Mouse (Mus musculus): Measurements from ENCODE around the gene Rims1. TPM values are rescaled to one million over a fixed set of nuclear protein-coding genes. Genes with fewer than 3 reads are reported as not detected.

Gene Rims1
- total RNA-seq (2021): 100 to 1,000 TPM; 394 to 401 TPM
- long read RNA-seq, experiment 1, partial matches to known transcripts: 28 of 123 reads
- long read RNA-seq, experiment 1, other reads (novel, unspliced or antisense): 95 of 123 reads
- long read RNA-seq, experiment 2, partial matches to known transcripts: 27 of 141 reads
- long read RNA-seq, experiment 2, other reads (novel, unspliced or antisense): 114 of 141 reads

- intact Hi-C loops (cut with DNase I): loop anchor here (2.0 to 10.0 kb wide), 5 partner anchors 135 to 449 kb away; no protein-coding TSS in a partner anchor
- peak; percentile 71 to 74 for DNase-seq (ENCODE audit: extremely low spot score in 1 of 2, low spot score in 2 of 2)
- TF ChIP-seq CTCF (IDR thresholded peaks at IDR 0.05): no peak
- peak within 1 kb of the TSS; percentile 87 for H3K4me3 ChIP-seq
- H3K27ac ChIP-seq: peak within 1 kb of the TSS; percentile 97
Measured at GRCm38 (mm10) chr1:22805726-22806625, at the start of gene Rims1. Gene Rims1 (minus strand): TSS chr1:22805994.

DNA sequence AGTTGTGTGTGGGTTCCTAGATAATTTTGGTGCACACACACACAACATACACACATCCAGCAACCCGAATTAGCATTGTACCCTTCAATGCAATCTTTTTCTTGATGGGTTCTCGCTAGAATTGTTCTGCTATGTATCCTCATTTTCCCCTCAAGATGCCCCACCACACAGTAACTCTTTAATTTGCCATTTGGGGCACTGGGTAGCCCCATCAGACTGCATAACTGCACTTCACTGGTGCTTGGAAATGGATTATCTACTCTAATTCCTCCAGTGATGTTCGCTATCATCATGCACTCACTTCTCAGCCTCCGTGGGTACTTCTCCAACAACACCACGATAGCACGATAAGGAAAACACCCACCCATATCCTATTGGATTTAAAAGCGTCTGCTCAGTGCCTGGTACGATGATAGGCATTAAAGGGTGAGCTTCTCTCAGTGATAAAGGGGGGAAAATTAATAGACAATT, 867 bp upstream of the Rims1 start:
- intact Hi-C loops (cut with DNase I): loop anchor here (2.0 to 10.0 kb wide), 5 partner anchors 134 to 448 kb away; no protein-coding TSS in a partner anchor
- peak in 1 of 2 experiments; percentile 24 for DNase-seq (ENCODE audit: extremely low spot score in 1 of 2, low spot score in 2 of 2)

GRCm38 (mm10) chr1:22805025-22805725, 619 bp downstream of the Rims1 start:
- intact Hi-C loops (cut with DNase I): loop anchor here (5.0 to 10.0 kb wide), 4 partner anchors 257 to 450 kb away; no protein-coding TSS in a partner anchor
- DNase-seq (ENCODE audit: extremely low spot score in 1 of 2, low spot score in 2 of 2): peak; percentile 28 to 32
- H3K4me3 ChIP-seq: peak overlapping the region; percentile 87
- TF ChIP-seq CTCF (IDR thresholded peaks at IDR 0.05): no peak
- H3K27ac ChIP-seq: peak overlapping the region; percentile 97

More for the DNA sequence above, 867 bp upstream of the Rims1 start:
- Histone ChIP-seq H3K4me3 (peak overlapping the region; percentile 87), H3K27ac (peak overlapping the region; percentile 97)
- no peak for TF ChIP-seq CTCF (IDR thresholded peaks at IDR 0.05)

DNA sequence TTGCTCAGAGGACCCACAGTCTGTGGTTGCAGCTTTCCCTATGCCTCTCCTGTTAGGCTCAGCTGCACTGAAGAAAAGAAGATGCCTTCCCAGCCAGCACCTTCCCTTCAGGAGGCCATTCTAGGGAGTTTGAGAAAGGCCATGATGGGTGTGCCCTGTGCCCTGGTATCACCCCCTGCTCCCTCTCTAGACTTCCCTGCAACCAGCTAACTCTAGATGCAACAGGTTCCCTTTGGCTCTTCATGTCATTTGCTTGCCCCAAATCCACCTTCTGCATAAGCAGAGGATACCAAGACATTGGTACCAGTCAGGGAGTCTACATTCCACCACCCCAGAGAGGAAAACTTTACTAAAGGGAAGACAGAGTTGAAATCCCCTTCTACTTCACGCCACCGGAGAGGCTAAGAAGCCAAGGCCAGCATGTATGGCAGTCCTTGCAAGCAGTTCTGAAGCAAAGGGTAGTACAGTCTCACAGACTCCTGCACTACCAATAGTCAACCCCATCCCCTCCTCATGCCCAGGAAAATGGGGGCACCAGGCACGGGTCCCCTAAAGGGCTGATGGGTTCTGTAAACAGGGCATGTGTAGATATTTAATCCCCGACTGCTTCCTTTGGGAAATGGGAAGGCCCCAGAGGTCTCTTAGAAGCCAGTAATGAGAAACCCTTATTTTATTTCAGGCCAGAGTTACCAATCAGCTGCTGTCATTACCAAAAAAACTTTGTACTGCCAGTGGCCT, 1.5 kb downstream of the Rims1 start:
- intact Hi-C loops (cut with DNase I): loop anchor here (5.0 to 10.0 kb wide), 3 partner anchors 77 to 450 kb away; no protein-coding TSS in a partner anchor
- peak overlapping the region; percentile 97 for H3K27ac ChIP-seq
- DNase-seq (ENCODE audit: extremely low spot score in 1 of 2, low spot score in 2 of 2): peak in 1 of 2 experiments; percentile 18
- H3K4me3 ChIP-seq: peak overlapping the region; percentile 87
- no peak for TF ChIP-seq CTCF (IDR thresholded peaks at IDR 0.05)

GRCm38 (mm10) chr1:22803471-22803870, 2.3 kb downstream of the Rims1 start:
- no peak for DNase-seq (ENCODE audit: extremely low spot score in 1 of 2, low spot score in 2 of 2)
- intact Hi-C loops (cut with DNase I): loop anchor here (5.0 to 10.0 kb wide), 3 partner anchors 76 to 451 kb away; no protein-coding TSS in a partner anchor
- H3K27ac ChIP-seq: peak overlapping the region; percentile 97; the same call in 1 of the 2 replicates
- TF ChIP-seq CTCF (IDR thresholded peaks at IDR 0.05): no peak
- peak overlapping the region; percentile 87 for H3K4me3 ChIP-seq

DNA sequence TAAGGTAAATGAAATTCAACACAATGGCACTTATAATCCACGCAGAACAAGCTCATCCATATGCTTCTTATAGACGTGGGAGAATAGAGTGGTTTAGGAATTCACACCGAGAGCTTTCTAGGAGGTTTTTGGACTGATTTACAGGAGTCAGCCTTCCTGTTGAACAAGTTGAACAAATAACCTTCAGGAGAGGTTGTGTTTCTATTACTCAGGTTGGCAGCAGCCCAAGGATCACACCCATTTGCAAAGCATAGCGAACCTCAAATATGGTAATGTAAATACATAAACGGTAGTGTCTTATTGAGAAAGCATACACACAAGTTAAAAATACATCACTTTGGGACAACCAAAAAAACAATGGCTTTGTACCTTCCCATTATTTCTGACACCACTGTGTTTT, 5.5 kb downstream of the Rims1 start:
- TF ChIP-seq CTCF (IDR thresholded peaks at IDR 0.05): no peak
- intact Hi-C loops (cut with DNase I): loop anchor here (2.0 to 10.0 kb wide), 4 partner anchors 73 to 455 kb away; no protein-coding TSS in a partner anchor
- no peak for DNase-seq (ENCODE audit: extremely low spot score in 1 of 2, low spot score in 2 of 2)
- H3K27ac ChIP-seq: no peak overlapping the region
- no peak overlapping the region for H3K4me3 ChIP-seq

GRCm38 (mm10) chr1:22797091-22797490, 8.7 kb downstream of the Rims1 start:
- DNase-seq (ENCODE audit: extremely low spot score in 1 of 2, low spot score in 2 of 2): no peak
- Histone ChIP-seq H3K27ac (no peak overlapping the region), H3K4me3 (no peak overlapping the region)
- intact Hi-C loops (cut with DNase I): no loop called here
- TF ChIP-seq CTCF (IDR thresholded peaks at IDR 0.05): no peak

DNA sequence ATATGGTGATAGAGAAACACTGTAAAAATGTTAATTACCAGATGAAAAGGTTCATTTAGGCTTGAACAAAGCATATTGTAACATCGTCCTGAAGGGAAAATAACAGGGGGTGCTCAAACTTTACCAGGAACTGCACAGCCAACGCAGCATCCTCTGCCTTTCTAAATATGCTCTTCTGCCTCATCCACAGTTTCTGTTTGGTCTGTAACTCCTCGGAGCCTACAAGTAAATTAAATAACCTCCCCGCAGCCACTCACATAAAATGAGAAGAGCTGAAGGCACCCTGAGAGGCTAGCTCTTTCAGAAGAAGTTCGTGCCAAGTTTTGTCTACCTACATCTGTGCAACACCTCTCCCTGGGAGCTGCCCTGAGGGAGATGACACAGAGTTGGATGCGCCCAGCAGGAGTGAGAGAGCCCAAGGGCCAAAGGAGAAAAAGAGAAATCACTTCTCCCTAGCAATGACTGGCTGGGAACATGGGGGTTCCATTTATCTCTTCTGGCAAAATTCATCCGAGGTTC, 16.3 kb downstream of the Rims1 start:
- H3K27ac ChIP-seq: 0 out of 2 replicates have a peak overlapping the region, but pooled peaks have one; percentile 19
- H3K4me3 ChIP-seq: no peak overlapping the region
- intact Hi-C loops (cut with DNase I): no loop called here
- no peak for TF ChIP-seq CTCF (IDR thresholded peaks at IDR 0.05)
- DNase-seq (ENCODE audit: extremely low spot score in 1 of 2, low spot score in 2 of 2): peak in 1 of 2 experiments; percentile 28

DNA sequence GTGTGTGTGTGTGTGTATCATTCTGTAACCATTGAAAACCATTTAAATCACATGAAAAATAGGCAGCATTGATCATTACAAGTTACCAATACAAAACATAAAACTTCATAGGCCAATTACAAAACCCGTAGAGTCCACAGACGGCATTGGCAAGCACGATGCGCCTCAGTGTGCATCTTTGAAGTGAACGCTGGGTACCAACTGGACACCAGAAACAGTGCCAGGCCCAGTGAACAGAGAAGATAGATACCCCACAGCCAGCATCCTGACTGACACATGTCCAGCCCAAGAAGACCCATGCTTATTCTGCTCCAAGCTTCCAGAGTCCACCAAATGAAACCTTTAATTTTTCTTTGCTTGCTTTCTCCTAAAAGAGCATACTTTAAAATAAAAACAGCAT, 18.2 kb downstream of the Rims1 start:
- intact Hi-C loops (cut with DNase I): no loop called here
- no peak for TF ChIP-seq CTCF (IDR thresholded peaks at IDR 0.05)
- no peak overlapping the region for H3K4me3 ChIP-seq

GRCm38 (mm10) chr1:22770530-22771254, 35.1 kb downstream of the Rims1 start:
- DNase-seq (ENCODE audit: extremely low spot score in 1 of 2, low spot score in 2 of 2): no peak
- Histone ChIP-seq H3K27ac (no peak overlapping the region), H3K4me3 (no peak overlapping the region)
- intact Hi-C loops (cut with DNase I): no loop called here
- TF ChIP-seq CTCF (IDR thresholded peaks at IDR 0.05): no peak

More for the DNA sequence above, 18.2 kb downstream of the Rims1 start:
- DNase-seq (ENCODE audit: extremely low spot score in 1 of 2, low spot score in 2 of 2): no peak
- no peak overlapping the region for H3K27ac ChIP-seq
